Mouse (Mus musculus) intestine, embryonic 15.5 days (tissue): Measurements from ENCODE around the gene Pth1r. TPM values are rescaled to one million over a fixed set of nuclear protein-coding genes. Genes with fewer than 3 reads are reported as not detected.

Experiments used
- ATAC-seq: fragments of 200-750 bp; cut with Nextera tagmentation; 2 replicates; pipeline ENCODE4 v1.8.0; 2017; ENCODE audit warnings: moderate TSS enrichment, moderate library complexity
- H3K27ac ChIP-seq: fragments of 300-500 bp; sonication (generic); 2 replicates; pipeline ENCODE4 v1.5.1; 2015; ENCODE audit warnings: mild to moderate bottlenecking, inconsistent platforms
- H3K27me3 ChIP-seq: fragments of 300-500 bp; sonication (generic); replicated peaks from 2 replicates; pipeline ENCODE4 v1.6.1; 2015; ENCODE audit warnings: inconsistent platforms
- H3K36me3 ChIP-seq: fragments of 300-500 bp; sonication (generic); 2 replicates; pipeline ENCODE4 v1.6.1; 2015; ENCODE audit warnings: inconsistent platforms
- H3K4me1 ChIP-seq: fragments of 300-500 bp; sonication (generic); replicated peaks from 2 replicates; pipeline ENCODE4 v1.6.1; 2015; ENCODE audit warnings: inconsistent platforms
- H3K4me2 ChIP-seq: fragments of 300-500 bp; sonication (generic); replicated peaks from 2 replicates; pipeline ENCODE4 v1.6.1; 2015; ENCODE audit warnings: mild to moderate bottlenecking, inconsistent platforms
- H3K4me3 ChIP-seq: fragments of 300-500 bp; sonication (generic); replicated peaks from 2 replicates; pipeline ENCODE4 v1.5.1; 2015; ENCODE audit warnings: inconsistent platforms
- H3K9ac ChIP-seq: fragments of 300-500 bp; sonication (generic); 2 replicates; pipeline ENCODE4 v1.6.1; 2015; ENCODE audit warnings: inconsistent platforms
- H3K9me3 ChIP-seq: fragments of 300-500 bp; sonication (generic); 2 replicates; pipeline ENCODE4 v1.6.1; 2016; ENCODE audit warnings: inconsistent platforms
- WGBS: fragments of 180-500 bp; shearing (Covaris S2); methylation state at CpG from one replicate; pipeline ENCODE4 v1.1.7; 2015; 5-methylcytosine and 5-hydroxymethylcytosine counted together
- polyA plus RNA-seq: library from polyadenylated mRNA; unstranded; fragments of >200 nt; fragmentation: Nextera tagmentation; extraction: Ambion mirVana; gene quantifications from 2 replicates; pipeline ENCODE4 v1.2.1, GENCODE M21; 2015

Pth1r gene
- polyA plus RNA-seq, 1 experiment from 2014 or later, result 21.6 TPM

GRCm38 (mm10) chr9:110709640-110710258 lies 37.2 kb downstream of the Pth1r start:
- no peaks in the 10 kb centered on the region for H3K9me3 ChIP-seq
- 28% methylated on average over 5 of the region's 5 CpGs for WGBS
- H3K27me3 ChIP-seq, result no peaks in the 10 kb centered on the region
- peaks cover 29% of the 10 kb centered on the region for H3K4me1 ChIP-seq
- H3K9ac ChIP-seq, result peak overlapping the region; percentile 57
- H3K27ac ChIP-seq, result no peak overlapping the region
- H3K4me3 ChIP-seq, result peak overlapping the region; percentile 34
- peaks cover 6% of the 10 kb centered on the region; the same call in 1 of the 2 replicates for H3K36me3 ChIP-seq
- peak overlapping the region; percentile 55 for H3K4me2 ChIP-seq
- peak; percentile 86 for ATAC-seq

DNA sequence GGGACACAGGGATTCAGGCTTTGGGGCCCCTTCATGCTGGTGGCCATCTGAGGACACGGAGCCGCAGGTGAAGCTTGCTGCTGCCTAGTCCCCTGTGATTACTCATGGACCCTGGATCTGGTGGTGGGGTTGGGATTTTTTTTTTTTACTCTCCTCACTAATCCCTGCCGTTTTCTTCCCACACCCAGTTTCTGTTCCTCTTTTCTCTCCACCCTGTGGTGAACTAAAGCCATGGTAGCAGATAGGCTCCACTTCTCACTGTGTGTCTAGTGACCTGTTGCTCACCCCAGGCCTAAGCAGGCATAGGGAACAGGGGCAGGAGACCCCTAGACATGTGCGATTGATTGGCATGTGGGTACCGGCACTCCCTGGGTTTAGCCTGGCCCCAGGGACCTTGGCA lies 40.2 kb downstream of the Pth1r start:
- peaks cover 6% of the 10 kb centered on the region; the same call in 1 of the 2 replicates for H3K36me3 ChIP-seq
- peaks cover 29% of the 10 kb centered on the region for H3K4me1 ChIP-seq
- no peak overlapping the region for H3K27ac ChIP-seq
- H3K4me3 ChIP-seq, result no peak overlapping the region
- H3K27me3 ChIP-seq, result no peaks in the 10 kb centered on the region
- no peak for ATAC-seq
- WGBS, result 77% methylated on average over 5 of the region's 5 CpGs
- H3K9me3 ChIP-seq, result no peaks in the 10 kb centered on the region
- H3K9ac ChIP-seq, result no peak overlapping the region
- no peak overlapping the region for H3K4me2 ChIP-seq

DNA sequence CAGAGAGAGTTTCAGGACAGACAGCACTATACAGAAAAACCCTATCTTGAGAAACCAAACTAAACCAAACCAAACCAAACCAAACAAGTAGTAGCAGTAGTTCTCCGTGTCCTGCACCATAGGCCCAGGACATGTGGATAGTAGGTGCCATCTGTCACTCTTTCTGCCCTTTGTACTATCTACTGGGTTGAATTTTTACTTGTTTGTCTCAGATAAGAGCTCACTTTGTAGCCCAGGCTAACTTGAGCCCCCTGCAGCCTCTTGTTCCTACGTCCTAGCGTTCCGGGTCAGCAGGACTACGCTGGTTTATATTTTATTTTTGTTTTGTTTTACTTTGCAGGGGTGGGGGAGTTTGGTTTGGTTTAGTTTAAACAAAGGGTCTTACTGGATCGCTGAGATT lies 43.0 kb downstream of the Pth1r start:
- H3K4me1 ChIP-seq, result peaks cover 24% of the 10 kb centered on the region
- H3K4me2 ChIP-seq, result no peak overlapping the region
- no peaks in the 10 kb centered on the region for H3K27me3 ChIP-seq
- H3K36me3 ChIP-seq, result peaks cover 4% of the 10 kb centered on the region; the same call in 1 of the 2 replicates
- no peak overlapping the region for H3K27ac ChIP-seq
- ATAC-seq, result no peak
- WGBS, result 69% methylated on average over 6 of the region's 6 CpGs
- no peak overlapping the region for H3K4me3 ChIP-seq
- no peaks in the 10 kb centered on the region for H3K9me3 ChIP-seq
- no peak overlapping the region for H3K9ac ChIP-seq

GRCm38 (mm10) chr9:110702848-110703247 lies 44.1 kb downstream of the Pth1r start:
- no peak overlapping the region for H3K27ac ChIP-seq
- ATAC-seq, result no peak
- H3K4me3 ChIP-seq, result no peak overlapping the region
- H3K36me3 ChIP-seq, result peaks cover 4% of the 10 kb centered on the region; the same call in 1 of the 2 replicates
- H3K9me3 ChIP-seq, result no peaks in the 10 kb centered on the region
- H3K4me2 ChIP-seq, result no peak overlapping the region
- WGBS, result 82% methylated on average over 1 of the region's 1 CpGs
- no peak overlapping the region for H3K9ac ChIP-seq
- H3K4me1 ChIP-seq, result peaks cover 19% of the 10 kb centered on the region
- H3K27me3 ChIP-seq, result no peaks in the 10 kb centered on the region

DNA sequence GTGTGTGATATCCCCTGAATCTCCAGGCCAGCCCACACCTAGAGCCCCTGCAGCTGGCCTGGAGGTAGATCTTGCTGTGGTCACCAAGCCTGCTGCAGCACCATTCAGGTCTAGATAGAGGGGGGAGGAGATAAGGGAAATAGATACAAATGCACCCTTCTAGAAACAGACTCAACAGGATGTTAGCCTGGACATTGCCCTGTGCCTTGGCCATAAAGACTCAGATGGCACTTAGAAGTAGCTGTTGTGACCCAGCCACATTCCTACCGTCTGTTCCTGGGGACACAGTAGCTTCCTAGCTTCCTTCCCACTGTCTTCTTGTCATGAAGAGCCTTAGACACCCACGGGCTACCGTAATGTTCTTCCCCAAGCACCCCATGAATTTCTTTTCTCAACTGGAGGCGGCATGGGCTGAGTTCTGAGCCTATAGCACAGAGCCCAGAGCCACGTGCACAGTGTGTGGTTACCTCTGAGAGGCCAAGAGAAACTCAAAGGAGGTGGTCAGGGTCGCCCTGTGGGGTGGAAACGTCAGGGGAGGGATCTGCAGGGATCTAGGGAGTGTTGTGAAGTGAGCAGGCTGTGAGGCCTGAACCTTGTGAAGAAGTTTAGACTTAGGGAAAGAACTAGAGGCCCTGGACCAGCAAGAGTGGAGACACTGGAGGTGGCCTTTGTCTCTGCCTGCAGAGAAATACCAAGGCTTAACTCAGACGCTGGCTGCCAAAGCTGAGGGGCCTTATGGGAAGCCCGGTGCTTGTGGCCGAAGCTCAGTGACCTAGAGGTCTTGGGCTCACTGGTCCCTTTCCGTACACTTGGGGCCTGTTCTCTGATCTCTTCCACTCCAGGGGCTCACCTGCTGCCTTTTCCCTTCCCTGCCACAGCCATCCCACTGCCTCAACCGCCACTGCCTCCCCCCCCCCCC lies 45.6 kb downstream of the Pth1r start:
- Histone ChIP-seq H3K4me2 (no peak overlapping the region; the same call in 1 of the 2 replicates), H3K27me3 (no peaks in the 10 kb centered on the region), H3K27ac (no peak overlapping the region), H3K9me3 (no peaks in the 10 kb centered on the region), H3K4me1 (peaks cover 22% of the 10 kb centered on the region), H3K36me3 (peaks cover 4% of the 10 kb centered on the region; the same call in 1 of the 2 replicates), H3K4me3 (no peak overlapping the region), H3K9ac (no peak overlapping the region)
- WGBS, result 81% methylated on average over 11 of the region's 12 CpGs
- peak; percentile 31 for ATAC-seq

- H3K4me2 ChIP-seq, result no peak overlapping the region
- no peaks in the 10 kb centered on the region for H3K27me3 ChIP-seq
- no peak overlapping the region for H3K9ac ChIP-seq
- ATAC-seq, result peak; percentile 72
- no peaks in the 10 kb centered on the region for H3K9me3 ChIP-seq
- no peak overlapping the region for H3K27ac ChIP-seq
- 65% methylated on average over 3 of the region's 3 CpGs for WGBS
- no peak overlapping the region for H3K4me3 ChIP-seq
- H3K4me1 ChIP-seq, result peaks cover 22% of the 10 kb centered on the region
- no peaks in the 10 kb centered on the region for H3K36me3 ChIP-seq
Measured at GRCm38 (mm10) chr9:110699574-110699973, 47.4 kb downstream of the Pth1r start.

- no peak for ATAC-seq
- Histone ChIP-seq H3K9ac (no peak overlapping the region), H3K4me1 (peaks cover 13% of the 10 kb centered on the region), H3K27me3 (no peaks in the 10 kb centered on the region), H3K9me3 (no peaks in the 10 kb centered on the region), H3K36me3 (no peaks in the 10 kb centered on the region), H3K4me3 (no peak overlapping the region), H3K27ac (no peak overlapping the region), H3K4me2 (no peak overlapping the region)
- 73% methylated on average over 3 of the region's 3 CpGs for WGBS
Measured at GRCm38 (mm10) chr9:110697465-110697864, 49.5 kb downstream of the Pth1r start.

GRCm38 (mm10) chr9:110696427-110696826 lies 50.5 kb downstream of the Pth1r start:
- H3K9me3 ChIP-seq, result no peaks in the 10 kb centered on the region
- H3K36me3 ChIP-seq, result no peaks in the 10 kb centered on the region
- WGBS, result 92% methylated on average over 5 of the region's 5 CpGs
- no peak overlapping the region for H3K4me2 ChIP-seq
- H3K27me3 ChIP-seq, result no peaks in the 10 kb centered on the region
- no peak overlapping the region for H3K9ac ChIP-seq
- no peak overlapping the region for H3K4me3 ChIP-seq
- ATAC-seq, result no peak
- H3K27ac ChIP-seq, result no peak overlapping the region
- H3K4me1 ChIP-seq, result peaks cover 8% of the 10 kb centered on the region; the same call in 1 of the 2 replicates

DNA sequence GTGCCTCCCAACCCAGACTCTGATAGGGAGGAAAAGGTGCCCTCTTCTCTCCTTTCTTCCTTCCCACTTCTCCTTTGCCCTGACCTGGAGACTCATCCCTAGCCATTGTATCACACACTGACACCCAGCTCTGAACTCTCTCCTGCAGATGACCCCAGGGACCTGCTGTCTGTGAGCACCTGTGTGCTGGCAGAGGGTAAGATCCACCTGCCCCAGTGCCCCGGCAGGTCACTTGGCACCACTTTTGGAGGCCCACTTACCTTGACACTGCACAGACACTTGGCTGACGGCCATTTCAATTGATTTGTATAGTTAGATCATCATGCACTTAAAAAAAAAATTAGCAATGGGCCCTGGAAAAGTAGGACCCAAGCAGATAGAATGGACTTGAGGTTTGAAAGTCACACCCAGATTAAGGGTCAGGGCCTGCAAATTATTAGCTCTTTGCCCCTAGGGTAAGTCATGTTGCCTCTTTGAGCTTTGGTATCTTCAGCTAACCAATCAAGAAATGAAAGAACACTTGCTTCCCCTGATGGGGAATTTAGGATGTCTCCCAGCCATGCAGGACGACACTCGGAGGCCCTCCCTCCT lies 51.7 kb downstream of the Pth1r start:
- Histone ChIP-seq H3K9ac (no peak overlapping the region), H3K4me3 (no peak overlapping the region), H3K36me3 (no peaks in the 10 kb centered on the region), H3K4me2 (no peak overlapping the region), H3K27me3 (no peaks in the 10 kb centered on the region), H3K27ac (no peak overlapping the region), H3K4me1 (peaks cover 6% of the 10 kb centered on the region), H3K9me3 (no peaks in the 10 kb centered on the region)
- WGBS, result 78% methylated on average over 4 of the region's 4 CpGs
- ATAC-seq, result no peak

GRCm38 (mm10) chr9:110689261-110689779 lies 57.6 kb downstream of the Pth1r start:
- peak; percentile 81 for ATAC-seq
- 54% methylated on average over 8 of the region's 8 CpGs for WGBS
- Histone ChIP-seq H3K4me1 (peaks cover 31% of the 10 kb centered on the region), H3K9me3 (no peaks in the 10 kb centered on the region), H3K36me3 (no peaks in the 10 kb centered on the region), H3K4me3 (no peak overlapping the region), H3K27ac (peak overlapping the region; percentile 73), H3K4me2 (peak overlapping the region; percentile 52), H3K27me3 (no peaks in the 10 kb centered on the region), H3K9ac (0 out of 2 replicates have a peak overlapping the region, but pooled peaks have one; percentile 13)

- H3K9me3 ChIP-seq, result no peaks in the 10 kb centered on the region
- H3K27ac ChIP-seq, result no peak overlapping the region
- H3K4me2 ChIP-seq, result no peak overlapping the region
- no peaks in the 10 kb centered on the region for H3K27me3 ChIP-seq
- H3K36me3 ChIP-seq, result no peaks in the 10 kb centered on the region
- H3K4me3 ChIP-seq, result no peak overlapping the region
- H3K4me1 ChIP-seq, result peaks cover 45% of the 10 kb centered on the region
- 86% methylated on average over 2 of the region's 2 CpGs for WGBS
- ATAC-seq, result no peak
- H3K9ac ChIP-seq, result no peak overlapping the region
Measured at GRCm38 (mm10) chr9:110687846-110688245, 59.1 kb downstream of the Pth1r start.

DNA sequence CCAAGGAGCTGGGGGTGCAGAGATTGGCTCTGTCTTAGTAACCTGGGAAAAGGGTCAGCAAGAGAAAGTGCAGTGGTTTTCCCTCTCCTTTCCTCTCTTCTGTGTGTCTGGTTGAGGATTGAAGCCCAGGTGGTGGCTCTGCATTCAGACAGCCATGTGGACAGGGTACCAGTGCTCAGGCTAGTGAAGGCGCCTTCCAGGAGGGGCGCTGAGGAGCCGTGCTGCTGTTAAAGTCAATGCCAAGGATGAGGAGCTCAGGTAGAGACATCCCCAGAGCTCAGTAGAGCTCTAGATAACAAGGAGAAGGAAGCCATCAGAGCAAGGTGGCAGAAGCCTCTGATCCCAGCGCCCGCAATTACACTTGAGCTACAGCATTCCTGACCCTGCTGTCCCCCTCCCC lies 59.9 kb downstream of the Pth1r start:
- WGBS, result 53% methylated on average over 5 of the region's 5 CpGs
- H3K9ac ChIP-seq, result no peak overlapping the region

More for the DNA sequence above, 59.9 kb downstream of the Pth1r start:
- Histone ChIP-seq H3K36me3 (no peaks in the 10 kb centered on the region), H3K4me3 (no peak overlapping the region), H3K4me1 (peaks cover 48% of the 10 kb centered on the region), H3K9me3 (no peaks in the 10 kb centered on the region), H3K4me2 (no peak overlapping the region), H3K27me3 (no peaks in the 10 kb centered on the region), H3K27ac (no peak overlapping the region)
- ATAC-seq, result no peak
